Mouse (Mus musculus): Measurements from ENCODE around the gene Otx1. TPM values are rescaled to one million over a fixed set of nuclear protein-coding genes. Genes with fewer than 3 reads are reported as not detected.

Otx1 gene
- total and polyA plus RNA-seq, 3 experiments, result not detected

DNA sequence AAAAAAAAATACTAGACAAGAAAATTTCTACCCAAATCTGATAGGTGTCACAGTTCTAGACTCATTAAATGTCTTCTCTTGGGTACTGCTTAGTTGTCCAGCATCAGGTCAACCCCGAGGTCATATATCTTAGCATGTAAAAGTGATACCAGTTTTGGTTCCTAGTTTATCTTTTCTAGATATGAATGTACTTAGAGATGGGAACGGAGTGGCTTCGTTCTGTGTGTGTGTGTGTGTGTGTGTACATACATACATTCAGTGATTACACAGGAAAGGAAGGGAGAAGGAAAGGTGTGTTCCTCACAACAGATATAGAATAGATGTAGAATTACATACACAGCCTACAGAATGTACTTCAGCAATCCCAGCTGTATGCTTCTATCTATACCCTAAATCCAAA is 30.9 kb upstream of the Otx1 start:
- TF ChIP-seq KAT2A (conservative IDR thresholded peaks at IDR 0.05; ENCODE audit: low read depth, low read length) (no peak), GATA1 (IDR thresholded peaks at IDR 0.05; ENCODE audit: low read depth, low read length) (no peak), MXI1 (IDR thresholded peaks at IDR 0.05; ENCODE audit: low read depth, low read length) (no peak), SMC3 (IDR thresholded peaks at IDR 0.05; ENCODE audit: low read depth, low read length) (no peak), ZC3H11A (IDR thresholded peaks at IDR 0.05; ENCODE audit: low read depth, low read length) (no peak), MYB (IDR thresholded peaks at IDR 0.05; ENCODE audit: low read depth, low read length) (no peak), SIN3A (IDR thresholded peaks at IDR 0.05; ENCODE audit: low read length) (no peak), BHLHE40 (IDR thresholded peaks at IDR 0.05; ENCODE audit: borderline replicate concordance, low read depth, low read length) (no peak), HCFC1 (IDR thresholded peaks at IDR 0.05; ENCODE audit: low read depth, low read length) (no peak), POLR2A (IDR thresholded peaks at IDR 0.05; ENCODE audit: control insufficient read depth in 1 of 2, insufficient read depth in 1 of 2, low read depth in 1 of 2, low read length in 2 of 2, poor library complexity in 1 of 2) (no peak), CHD2 (IDR thresholded peaks at IDR 0.05; ENCODE audit: low read length) (no peak), RAD21 (IDR thresholded peaks at IDR 0.05; ENCODE audit: low read depth, low read length) (no peak), MAX (IDR thresholded peaks at IDR 0.05; ENCODE audit: low read length) (no peak), UBTF (IDR thresholded peaks at IDR 0.05; ENCODE audit: borderline replicate concordance, insufficient read depth, low read depth, low read length) (no peak), POLR2AphosphoS2 (IDR thresholded peaks at IDR 0.05; ENCODE audit: low read length) (no peak), TCF12 (IDR thresholded peaks at IDR 0.05; ENCODE audit: low read depth, low read length) (no peak), RCOR1 (IDR thresholded peaks at IDR 0.05; ENCODE audit: low read depth, low read length) (no peak), ZMIZ1 (IDR thresholded peaks at IDR 0.05; ENCODE audit: low read depth, low read length) (no peak)
- no peak overlapping the region for H3K4me3 ChIP-seq (ENCODE audit: control insufficient read depth in 1 of 2, insufficient read depth in 1 of 2, low read depth in 2 of 2, low read length in 2 of 2)
- no peaks in the 10 kb centered on the region for H3K36me3 ChIP-seq (ENCODE audit: control insufficient read depth in 1 of 2, insufficient read depth in 2 of 2, low read length in 2 of 2)
- no peaks in the 10 kb centered on the region for H3K4me1 ChIP-seq (ENCODE audit: control insufficient read depth in 1 of 2, insufficient read depth in 2 of 2, low read length in 2 of 2)
- H3K9me3 ChIP-seq (replicated peaks; ENCODE audit: insufficient read depth, low read length), result no peaks in the 10 kb centered on the region
- no peaks in the 10 kb centered on the region for H3K79me2 ChIP-seq (ENCODE audit: control insufficient read depth, insufficient read depth, low read length, poor library complexity)
- H3K27me3 ChIP-seq (ENCODE audit: control insufficient read depth in 1 of 2, insufficient read depth in 2 of 2, low read length in 2 of 2), result no peaks in the 10 kb centered on the region
- no peak overlapping the region for H3K27ac ChIP-seq (ENCODE audit: control insufficient read depth, low read depth, low read length)
- DNase-seq (ENCODE audit: low read depth, low spot score), result no peak
- H3K9ac ChIP-seq (ENCODE audit: control insufficient read depth, low read depth, low read length, poor library complexity, severe bottlenecking), result no peak overlapping the region

DNA sequence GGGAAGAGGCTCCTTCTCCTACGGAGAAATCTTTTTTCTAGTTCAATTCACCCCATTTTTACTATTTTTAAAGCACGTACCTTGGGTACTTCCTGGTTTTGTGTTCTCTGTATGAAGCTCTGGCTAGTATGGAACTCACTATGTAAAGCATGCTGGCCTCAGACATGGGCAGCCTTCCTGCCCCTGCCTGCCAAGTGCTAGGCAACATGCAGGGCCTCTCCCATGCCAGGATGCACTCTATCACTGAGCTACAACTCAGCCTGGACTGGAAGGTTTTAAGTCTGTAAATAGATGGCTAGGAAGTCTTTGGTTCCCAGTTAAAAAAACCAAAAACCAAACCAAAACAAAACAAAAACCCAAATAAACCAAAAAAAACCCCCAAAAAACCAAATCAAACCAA is 17.9 kb upstream of the Otx1 start:
- Histone ChIP-seq H3K79me2 (ENCODE audit: control insufficient read depth, insufficient read depth, low read length, poor library complexity) (no peaks in the 10 kb centered on the region), H3K27ac (ENCODE audit: control insufficient read depth, low read depth, low read length) (no peak overlapping the region), H3K9me3 (replicated peaks; ENCODE audit: insufficient read depth, low read length) (no peaks in the 10 kb centered on the region), H3K4me3 (ENCODE audit: control insufficient read depth in 1 of 2, insufficient read depth in 1 of 2, low read depth in 2 of 2, low read length in 2 of 2) (no peak overlapping the region), H3K9ac (ENCODE audit: control insufficient read depth, low read depth, low read length, poor library complexity, severe bottlenecking) (no peak overlapping the region), H3K27me3 (ENCODE audit: control insufficient read depth in 1 of 2, insufficient read depth in 2 of 2, low read length in 2 of 2) (no peaks in the 10 kb centered on the region), H3K36me3 (ENCODE audit: control insufficient read depth in 1 of 2, insufficient read depth in 2 of 2, low read length in 2 of 2) (no peaks in the 10 kb centered on the region), H3K4me1 (ENCODE audit: control insufficient read depth in 1 of 2, insufficient read depth in 2 of 2, low read length in 2 of 2) (no peaks in the 10 kb centered on the region)
- no peak for DNase-seq (ENCODE audit: low read depth, low spot score)
- TF ChIP-seq MAFK (IDR thresholded peaks at IDR 0.05; ENCODE audit: borderline replicate concordance, low read depth, low read length) (no peak), SMC3 (IDR thresholded peaks at IDR 0.05; ENCODE audit: low read depth, low read length) (no peak), TBP (IDR thresholded peaks at IDR 0.05; ENCODE audit: low read depth, low read length) (no peak), USF1 (IDR thresholded peaks at IDR 0.05; ENCODE audit: low read depth, low read length) (no peak), HCFC1 (IDR thresholded peaks at IDR 0.05; ENCODE audit: low read depth, low read length) (no peak), ZC3H11A (IDR thresholded peaks at IDR 0.05; ENCODE audit: low read depth, low read length) (no peak), RAD21 (IDR thresholded peaks at IDR 0.05; ENCODE audit: low read depth, low read length) (no peak), ETS1 (IDR thresholded peaks at IDR 0.05; ENCODE audit: low read depth, low read length) (no peak), POLR2A (IDR thresholded peaks at IDR 0.05; ENCODE audit: control insufficient read depth in 1 of 2, insufficient read depth in 1 of 2, low read depth in 1 of 2, low read length in 2 of 2, poor library complexity in 1 of 2) (no peak), MAX (IDR thresholded peaks at IDR 0.05; ENCODE audit: low read length) (no peak), CHD1 (IDR thresholded peaks at IDR 0.05; ENCODE audit: low read depth, low read length) (no peak), GABPA (IDR thresholded peaks at IDR 0.05; ENCODE audit: low read depth, low read length) (no peak), BHLHE40 (IDR thresholded peaks at IDR 0.05; ENCODE audit: borderline replicate concordance, low read depth, low read length) (no peak), USF2 (IDR thresholded peaks at IDR 0.05; ENCODE audit: borderline replicate concordance in 1 of 2, insufficient read depth in 1 of 2, low read depth in 1 of 2, low read length in 2 of 2) (no peak), MXI1 (IDR thresholded peaks at IDR 0.05; ENCODE audit: low read depth, low read length) (no peak)
